Mouse (Mus musculus) heart, postnatal 36 days (tissue): ENCODE results near the gene Jph2. TPM values are rescaled to one million over a fixed set of nuclear protein-coding genes. Genes with fewer than 3 reads are reported as not detected.

Experiments
- DNase-seq, 2 experiments: peaks; one replicate each; pipeline ENCODE4 v3.0.0; 2021 to 2022
- intact Hi-C: fragments of 180-260 bp; cut with DNase I; formaldehyde crosslinking; loops from one replicate; pipeline ENCODE4 v1.15.1; 2025
- total RNA-seq, 2 experiments: library from RNA; stranded (reverse); gene quantifications; 2 replicates each; pipeline ENCODE4 v1.2.3; 2021

Gene Jph2
- total RNA-seq, 2 experiments from 2014 or later, result 323 to 334 TPM

DNA sequence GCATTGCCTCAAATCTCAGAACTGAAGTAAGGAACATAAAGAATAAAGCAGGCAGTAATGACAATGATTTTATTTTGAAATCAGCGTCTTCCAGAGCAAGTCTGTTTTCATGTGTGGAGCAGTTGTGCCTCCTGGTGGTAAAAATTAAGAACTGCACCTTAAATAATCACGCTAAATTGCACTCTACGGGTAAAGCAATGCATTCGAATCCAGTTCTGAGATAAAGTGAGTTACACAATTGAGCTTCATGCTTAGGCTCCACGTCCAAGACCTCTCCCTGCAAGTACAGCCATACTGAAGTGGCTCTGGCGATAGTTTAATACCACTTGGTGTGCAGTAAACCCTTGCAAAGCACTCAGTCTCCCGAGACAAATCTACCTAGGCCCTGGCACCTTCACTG lies 67.1 kb downstream of the Jph2 start:
- peak in 1 of 2 experiments; percentile 38 for DNase-seq
- intact Hi-C loops, result loop anchor here (1.0 to 5.0 kb wide), 4 partner anchors 229 to 408 kb away; no protein-coding TSS in a partner anchor

DNA sequence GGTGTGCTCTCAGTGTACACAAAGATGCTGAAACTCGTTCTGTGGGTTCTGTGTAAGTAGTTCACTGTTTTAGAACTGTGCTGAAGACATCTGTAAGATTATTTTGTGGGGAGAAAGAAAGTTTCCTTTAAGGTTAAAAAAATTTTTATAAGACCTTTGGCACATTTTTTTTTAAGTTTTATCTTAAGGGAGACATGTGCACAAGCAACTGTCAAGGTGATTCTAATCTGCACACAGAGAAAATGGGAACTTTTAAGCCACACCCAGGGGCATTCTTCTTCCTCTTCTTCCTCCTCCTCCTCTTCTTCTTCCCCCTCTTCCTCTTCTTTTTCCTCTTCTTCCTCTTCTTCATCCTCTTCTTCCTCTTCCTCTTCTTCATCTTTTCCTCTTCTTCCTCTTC lies 74.6 kb downstream of the Jph2 start:
- intact Hi-C loops, result loop anchor here (5.0 kb wide), 1 partner anchor 66 kb away; no protein-coding TSS in a partner anchor
- no peak for DNase-seq

DNA sequence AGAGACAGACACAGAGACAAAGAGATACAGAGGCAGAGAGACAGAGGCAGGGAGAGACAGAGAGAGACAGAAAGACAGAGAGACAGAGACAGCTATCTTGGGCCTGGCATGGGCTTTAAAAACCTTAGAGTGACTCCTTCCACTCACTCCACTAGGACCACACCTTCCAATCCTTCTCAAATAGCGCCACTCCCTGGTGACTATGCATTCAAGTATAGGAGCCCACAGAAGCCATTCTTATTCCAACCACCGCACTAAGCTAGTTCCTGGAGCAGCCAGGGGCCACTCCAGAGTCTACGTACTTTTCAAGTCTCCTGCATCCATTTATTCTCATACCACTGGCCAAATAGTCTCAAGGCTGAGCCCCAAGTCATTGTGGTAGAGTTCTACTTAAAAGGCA lies 79.0 kb downstream of the Jph2 start:
- intact Hi-C loops, result no loop called here
- DNase-seq, result no peak

DNA sequence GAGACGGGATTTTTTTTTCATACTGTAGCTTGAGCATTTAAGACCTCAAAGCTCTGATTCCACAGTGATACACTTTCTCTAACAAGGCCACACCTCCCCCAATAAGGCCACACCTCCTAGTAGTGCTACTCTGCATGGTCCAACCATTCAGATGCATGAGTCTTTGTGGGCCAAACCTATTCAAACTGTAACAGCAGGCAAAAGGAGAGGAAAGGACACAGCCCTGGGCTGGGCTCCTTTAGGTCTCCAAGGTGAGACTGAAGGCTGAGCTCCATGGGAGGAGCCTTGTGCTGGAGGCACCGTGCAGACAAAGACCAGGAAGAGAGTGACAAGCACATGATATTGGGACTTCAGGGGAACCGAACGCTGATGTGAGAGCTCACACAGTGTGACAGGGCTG lies 80.5 kb downstream of the Jph2 start:
- DNase-seq, result no peak
- intact Hi-C loops, result no loop called here

DNA sequence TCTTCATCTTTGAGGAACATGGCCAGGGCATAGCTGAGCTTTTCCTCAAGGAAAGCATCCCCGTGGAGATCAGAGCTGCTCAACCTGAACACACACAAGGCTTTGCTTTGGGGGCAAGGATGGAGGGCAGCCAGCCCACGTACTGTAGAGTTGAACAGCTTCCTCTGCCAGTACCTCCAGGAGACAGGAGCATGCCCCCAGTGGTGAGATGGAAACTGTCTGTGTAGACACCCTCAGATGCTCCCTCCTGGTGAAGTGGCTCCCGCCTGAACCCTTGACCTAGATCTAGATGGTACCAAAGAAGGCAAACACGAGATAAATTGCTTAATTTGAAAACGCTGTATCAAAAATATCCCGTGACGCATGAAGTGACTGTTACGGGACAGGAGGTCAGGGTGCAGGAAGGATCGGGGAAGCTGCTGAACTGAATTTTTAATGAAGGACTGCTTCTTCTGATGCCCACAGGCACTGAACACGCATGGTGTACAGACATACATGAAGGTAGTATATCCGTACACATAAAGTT lies 87.6 kb downstream of the Jph2 start:
- intact Hi-C loops, result no loop called here

DNA sequence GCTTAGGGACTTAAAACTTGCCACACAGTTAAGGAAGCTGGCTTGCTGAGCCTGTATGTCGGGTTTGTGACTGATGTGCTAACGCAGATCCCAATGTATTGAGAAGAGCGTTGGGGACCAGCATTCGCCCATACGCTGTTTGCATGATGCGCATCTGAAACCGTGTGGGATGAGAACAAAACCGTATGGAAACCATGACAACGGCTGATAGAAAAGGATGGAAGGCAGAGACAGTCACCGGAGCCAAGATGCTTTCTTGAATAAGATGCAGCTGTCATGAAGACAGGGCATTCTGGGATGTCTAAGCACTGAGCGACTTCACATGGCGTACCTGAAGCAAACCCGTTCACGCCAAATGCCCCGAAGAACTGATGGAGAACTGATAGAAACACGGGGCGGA lies 88.4 kb downstream of the Jph2 start:
- no peak for DNase-seq
- intact Hi-C loops, result no loop called here

More for the DNA sequence above, 87.6 kb downstream of the Jph2 start:
- DNase-seq, result no peak

DNA sequence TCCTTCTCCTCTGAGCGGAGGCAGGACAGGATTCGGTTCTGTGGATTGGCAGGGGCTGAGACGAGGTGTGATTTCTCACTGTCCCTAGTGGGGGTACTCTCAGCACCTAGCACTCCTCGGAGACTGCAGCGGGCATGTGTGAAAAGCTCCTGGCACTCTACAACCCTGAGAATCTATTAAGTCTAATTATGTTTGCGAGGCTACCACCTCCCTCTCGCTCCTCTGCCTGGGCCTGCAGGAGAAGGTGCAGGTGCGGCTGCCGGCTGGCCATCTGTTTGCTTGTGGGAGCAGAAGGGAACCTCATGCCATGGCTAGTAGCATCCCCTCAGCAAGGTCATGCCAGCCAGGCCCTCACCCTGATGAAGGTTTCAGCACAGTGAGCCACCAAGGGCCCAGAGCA lies 94.8 kb downstream of the Jph2 start:
- no peak for DNase-seq
- intact Hi-C loops, result loop anchor here (5.0 kb wide), 1 partner anchor 96 kb away; no protein-coding TSS in a partner anchor

DNA sequence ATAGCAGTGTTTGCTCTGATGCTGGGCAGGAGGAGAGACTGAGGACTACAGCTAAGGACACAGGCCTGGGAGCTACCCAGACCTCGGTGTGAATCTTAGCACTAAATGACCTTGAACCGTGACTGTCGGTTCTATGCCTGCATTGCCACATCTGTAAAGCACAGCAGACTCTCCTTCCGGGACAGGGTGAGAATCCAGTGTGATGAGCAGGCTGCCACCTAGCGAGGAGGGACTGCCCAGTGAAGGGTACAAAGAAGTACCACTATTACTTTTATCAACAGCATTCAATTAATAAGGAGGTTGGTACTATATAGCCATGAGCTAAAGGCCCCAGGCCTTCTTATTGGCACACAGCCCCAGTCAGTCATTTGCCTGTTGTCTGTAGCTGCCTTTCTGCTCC lies 96.2 kb downstream of the Jph2 start:
- intact Hi-C loops, result loop anchor here (5.0 kb wide), 1 partner anchor 94 kb away; no protein-coding TSS in a partner anchor
- DNase-seq, result no peak

DNA sequence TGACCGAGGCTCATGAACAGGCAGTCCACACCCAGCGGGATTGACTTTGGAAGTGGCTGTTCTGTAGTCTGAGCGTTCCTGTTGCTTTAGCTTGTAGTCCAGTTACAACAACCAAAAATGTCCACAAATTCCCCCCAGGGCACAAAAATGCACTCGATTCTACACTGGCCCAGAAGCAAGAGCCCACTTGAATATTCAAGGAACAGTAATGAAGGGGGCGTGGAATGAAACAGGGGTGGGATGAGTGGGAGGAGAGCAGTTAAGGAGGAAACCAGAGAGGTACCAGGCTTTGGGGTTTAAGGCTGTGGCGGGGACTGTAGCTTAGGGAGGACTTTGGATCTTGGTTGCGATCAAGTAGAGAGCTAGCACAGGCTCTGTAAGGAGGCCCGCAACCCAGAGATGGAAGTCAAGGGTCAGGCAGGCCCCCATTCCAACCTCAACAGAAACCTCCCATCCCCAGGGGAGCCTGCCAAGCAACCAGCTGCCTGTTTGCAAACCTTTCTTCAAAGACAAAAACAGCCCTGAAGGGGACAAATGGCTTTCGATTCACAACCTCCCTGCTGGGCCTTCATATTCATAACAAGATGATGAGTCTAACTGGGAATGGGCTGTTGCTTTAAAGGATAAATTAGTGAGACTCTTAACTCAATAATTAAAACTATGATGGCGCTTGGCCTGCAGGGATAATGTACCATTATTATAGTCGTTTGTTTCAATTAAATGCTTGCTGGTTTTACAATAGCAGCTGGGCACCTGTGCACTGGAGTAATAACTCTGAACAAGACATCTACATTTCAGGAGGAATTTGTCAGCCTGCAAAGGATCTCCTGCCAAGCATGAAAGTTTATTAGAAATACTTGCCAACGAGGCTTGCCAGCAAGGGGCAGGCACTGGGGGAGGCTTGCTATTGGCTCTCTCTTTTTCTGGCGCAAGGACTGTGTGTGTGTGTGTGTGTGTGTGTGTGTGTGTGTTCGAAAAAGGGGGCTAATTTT lies 97.4 kb downstream of the Jph2 start:
- peak in 1 of 2 experiments; percentile 7 for DNase-seq
- intact Hi-C loops, result loop anchor here (5.0 kb wide), 1 partner anchor 93 kb away; no protein-coding TSS in a partner anchor

DNA sequence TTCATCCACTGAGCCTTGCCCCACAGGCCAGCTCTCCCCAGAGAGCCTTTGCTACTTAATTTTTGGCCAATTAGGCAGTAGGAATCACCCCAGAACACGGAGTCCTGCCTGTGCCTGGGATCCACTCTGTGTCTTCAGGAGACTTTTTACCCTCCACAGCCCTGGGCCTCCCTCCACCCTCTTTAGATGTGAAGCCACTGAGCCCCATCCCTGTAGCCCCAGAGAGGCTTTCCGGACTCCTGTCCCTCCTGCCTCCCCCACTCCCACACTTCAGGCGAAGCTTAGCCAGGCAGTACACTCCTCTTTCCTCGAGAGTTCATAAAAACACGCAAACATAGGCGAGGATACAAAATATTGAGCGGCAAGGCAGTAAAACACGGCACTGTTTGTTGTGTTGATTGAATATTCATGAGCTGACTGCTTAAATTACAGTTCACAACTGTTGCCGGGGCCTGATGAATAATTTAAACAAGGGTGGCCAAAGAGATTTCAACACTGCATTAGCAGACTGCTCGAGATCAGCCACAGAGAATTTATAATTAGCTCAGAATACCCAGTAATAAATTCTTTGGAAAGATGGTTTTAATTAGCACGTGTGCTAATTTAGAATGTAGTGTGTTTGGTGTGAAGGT lies 100.7 kb downstream of the Jph2 start:
- intact Hi-C loops, result no loop called here
- DNase-seq, result no peak

DNA sequence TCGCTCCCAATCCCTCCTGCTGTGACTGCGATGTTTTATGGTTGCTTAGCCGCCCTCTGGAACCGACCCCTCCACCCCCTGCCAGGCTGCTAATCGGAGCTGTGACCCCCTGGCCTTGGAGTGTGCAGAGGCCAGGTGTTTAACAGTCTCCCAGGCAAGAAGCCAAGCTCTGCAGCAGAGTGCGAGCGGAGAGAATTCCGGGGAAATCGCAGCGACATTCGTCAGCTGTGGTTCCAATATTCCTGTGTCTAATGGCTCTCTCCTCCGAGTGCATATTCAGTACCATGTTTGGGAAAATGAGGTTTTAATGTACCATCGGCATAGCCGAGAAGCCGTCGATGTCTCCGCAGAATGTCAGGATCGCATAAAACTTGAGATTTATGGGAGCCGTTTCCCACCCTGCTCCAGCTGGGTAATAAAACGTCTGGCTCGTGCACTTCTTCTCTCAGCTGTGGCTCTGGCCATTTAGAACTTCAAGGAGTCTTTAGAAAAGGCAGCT lies 108.9 kb downstream of the Jph2 start:
- peak in 1 of 2 experiments; percentile 22 for DNase-seq
- intact Hi-C loops, result loop anchor here (5.0 kb wide), 1 partner anchor 113 kb away; no protein-coding TSS in a partner anchor

Other genes with a start within 250 kb of the Jph2 start
- 1 to 10 TPM; 1.0 to 1.4 TPM for gene Tox2, start 194.9 kb downstream of the Jph2 start, total RNA-seq
- 10 to 100 TPM; 21.9 TPM for gene Oser1, start 26.7 kb upstream of the Jph2 start, total RNA-seq
- not detected for gene Gdap1l1, start 40.5 kb upstream of the Jph2 start, total RNA-seq
- 100 to 1,000 TPM; 196 to 197 TPM for gene Fitm2, start 74.6 kb upstream of the Jph2 start, total RNA-seq
- not detected for gene R3hdml, start 94.3 kb upstream of the Jph2 start, total RNA-seq
- gene Hnf4a, start 108.8 kb upstream of the Jph2 start, total RNA-seq, result not detected
- gene Ttpal, start 204.3 kb upstream of the Jph2 start, total RNA-seq, result 10 to 100 TPM in 1 of 2 experiments, 1 to 10 TPM in 1; 9.9 to 11.6 TPM
- gene Serinc3, start 247.1 kb upstream of the Jph2 start, total RNA-seq, result 100 to 1,000 TPM; 316 to 421 TPM